Mouse (Mus musculus) heart, adult 2 months (tissue): ENCODE results near the gene Dhx15. TPM values are rescaled to one million over a fixed set of nuclear protein-coding genes. Genes with fewer than 3 reads are reported as not detected.
"Not testable (repeated sequence)": the region's sequence is repeated elsewhere in the genome, so short reads cannot be mapped to it uniquely, and the experiment has no call there.

Experiments used
- DNase-seq, 2 experiments: peaks; one replicate each; pipeline ENCODE4 v3.0.0; 2021
- H3K27ac ChIP-seq: fragments of 200-600 bp; 2 replicates; pipeline ENCODE4 v1.8.1; 2022
- H3K27me3 ChIP-seq: fragments of 200-500 bp; 2 replicates; pipeline ENCODE4 v1.6.1; 2012; ENCODE audit warnings: mild to moderate bottlenecking, low read length, inconsistent platforms, mixed read lengths; ENCODE audit not compliant: control insufficient read depth, insufficient read depth
- H3K36me3 ChIP-seq: fragments of 200-500 bp; 2 replicates; pipeline ENCODE4 v1.6.1; 2012; ENCODE audit warnings: low read length, inconsistent platforms; ENCODE audit not compliant: control insufficient read depth, insufficient read depth
- H3K4me1 ChIP-seq: fragments of 200-500 bp; 2 replicates; pipeline ENCODE4 v1.6.1; 2011; ENCODE audit warnings: low read length; ENCODE audit not compliant: control insufficient read depth, insufficient read depth
- H3K4me3 ChIP-seq: fragments of 200-600 bp; 2 replicates; pipeline ENCODE4 v1.8.1; 2022
- H3K79me2 ChIP-seq: fragments of 200-500 bp; replicated peaks from 2 replicates; pipeline ENCODE4 v1.6.1; 2012; ENCODE audit warnings: mild to moderate bottlenecking, inconsistent platforms, low read length, moderate library complexity, mixed read lengths; ENCODE audit not compliant: control insufficient read depth, insufficient read depth
- H3K9ac ChIP-seq: fragments of 200-500 bp; 2 replicates; pipeline ENCODE4 v1.6.1; 2012; ENCODE audit warnings: low read depth, mild to moderate bottlenecking, control low read depth, inconsistent platforms, low read length, mixed read lengths
- CTCF ChIP-seq: fragments of 200-600 bp; IDR thresholded peaks from 2 replicates; pipeline ENCODE4 v1.8.1; 2022; ENCODE audit warnings: antibody characterized with exemption, mild to moderate bottlenecking, moderate library complexity
- EP300 ChIP-seq: fragments of 200-500 bp; IDR thresholded peaks from 2 replicates; pipeline ENCODE4 v1.6.1; 2011; ENCODE audit warnings: low read depth, low read length, control low read depth; ENCODE audit not compliant: insufficient read depth
- POLR2A ChIP-seq: fragments of 200-500 bp; IDR thresholded peaks from 2 replicates; pipeline ENCODE4 v1.6.1; 2011; ENCODE audit warnings: mild to moderate bottlenecking, low read depth, low read length, control low read depth; ENCODE audit not compliant: insufficient read depth
- WGBS: fragments of 180-500 bp; shearing (Covaris S2); methylation state at CpG from one replicate; pipeline ENCODE4 v1.1.7; 2018; 5-methylcytosine and 5-hydroxymethylcytosine counted together
- intact Hi-C: fragments of 180-260 bp; cut with DNase I; formaldehyde crosslinking; loops from one replicate; pipeline ENCODE4 v1.15.1; 2025
- long read RNA-seq: library from polyadenylated mRNA; stranded (forward); transcript quantifications from one replicate; pipeline ENCODE4 v2.0.0, GENCODE M21; 2021
- polyA plus RNA-seq: library from polyadenylated mRNA; depleted of rRNA; stranded (reverse); fragments of >200 nt; gene quantifications from 2 replicates; pipeline ENCODE4 v1.2.3, GENCODE M21; 2012; rRNA removed
- total RNA-seq, 2 experiments: library from RNA; stranded (reverse); gene quantifications; 2 replicates each; pipeline ENCODE4 v1.2.3; 2021

Dhx15 gene
- total RNA-seq: 10 to 100 TPM; 54.1 to 54.8 TPM
- 24.0 and 51.3 TPM in 2 replicates for polyA plus RNA-seq
- long read RNA-seq, transcript Dhx15-201 (14 exons, 3,010 nt): major isoform, 15 of 24 reads
- long read RNA-seq, partial matches to known transcripts: 6 of 24 reads
- long read RNA-seq, other reads (novel, unspliced or antisense): 2 of 24 reads

GRCm38 (mm10) chr5:52190371-52191179 lies at the start of gene Dhx15:
Dhx15 (minus strand) TSS chr5:52190514.
- Histone ChIP-seq H3K4me3 (peak within 1 kb of the TSS; percentile 92), H3K79me2 (peaks cover 6% of the 10 kb centered on the region), H3K36me3 (peaks cover 17% of the 10 kb centered on the region), H3K27me3 (no peaks in the 10 kb centered on the region), H3K4me1 (peaks cover 13% of the 10 kb centered on the region), H3K9ac (peak within 1 kb of the TSS; percentile 95), H3K27ac (peak within 1 kb of the TSS; percentile 95)
- under 1% methylated on average over 53 of the region's 53 CpGs for WGBS
- intact Hi-C loops: loop anchor here (1.0 to 5.0 kb wide), 2 partner anchors 48 to 282 kb away; partner anchors contain the start of gene Ccdc149
- DNase-seq: peak; percentile 92 to 95
- TF ChIP-seq EP300 (0 out of 2 replicates have a peak, but pooled peaks have one; percentile 5), POLR2A (peak; percentile 93), CTCF (peak; percentile 47)

GRCm38 (mm10) chr5:52238877-52239276 lies 48.6 kb upstream of the Dhx15 start:
- H3K27me3 ChIP-seq: no peaks in the 10 kb centered on the region
- no peak for DNase-seq
- WGBS: 85% methylated on average over 5 of the region's 5 CpGs
- no peaks in the 10 kb centered on the region for H3K79me2 ChIP-seq
- TF ChIP-seq EP300 (no peak), POLR2A (no peak), CTCF (no peak)
- no peaks in the 10 kb centered on the region for H3K4me1 ChIP-seq
- no peak overlapping the region for H3K27ac ChIP-seq
- H3K4me3 ChIP-seq: no peak overlapping the region
- no peak overlapping the region for H3K9ac ChIP-seq
- intact Hi-C loops: loop anchor here (1.0 kb wide), 1 partner anchor 49 kb away; the partner anchor contains the start of gene Dhx15
- H3K36me3 ChIP-seq: no peaks in the 10 kb centered on the region

- Histone ChIP-seq H3K36me3 (no peaks in the 10 kb centered on the region), H3K79me2 (no peaks in the 10 kb centered on the region), H3K9ac (no peak overlapping the region), H3K4me1 (no peaks in the 10 kb centered on the region), H3K27me3 (no peaks in the 10 kb centered on the region), H3K27ac (no peak overlapping the region), H3K4me3 (no peak overlapping the region)
- no peak for DNase-seq
- no peak for TF ChIP-seq EP300
- no peak for TF ChIP-seq CTCF
- TF ChIP-seq POLR2A: no peak
- intact Hi-C loops: loop anchor here (1.0 kb wide), 1 partner anchor 48 kb away; the partner anchor contains the start of gene Dhx15
- WGBS: 51% methylated on average over 8 of the region's 8 CpGs
Observed at GRCm38 (mm10) chr5:52237956-52238735, 47.8 kb upstream of the Dhx15 start.

- 82% methylated on average over 6 of the region's 6 CpGs for WGBS
- H3K4me3 ChIP-seq, H3K4me1 ChIP-seq, H3K9ac ChIP-seq, H3K36me3 ChIP-seq, H3K79me2 ChIP-seq, DNase-seq, H3K27me3 ChIP-seq, intact Hi-C loops, H3K27ac ChIP-seq: not testable (repeated sequence)
Observed at GRCm38 (mm10) chr5:52236585-52236984, 46.3 kb upstream of the Dhx15 start.

GRCm38 (mm10) chr5:52234570-52234969 lies 44.3 kb upstream of the Dhx15 start:
- Histone ChIP-seq H3K4me1 (no peaks in the 10 kb centered on the region), H3K9ac (no peak overlapping the region), H3K36me3 (no peaks in the 10 kb centered on the region), H3K79me2 (no peaks in the 10 kb centered on the region), H3K4me3 (no peak overlapping the region), H3K27me3 (no peaks in the 10 kb centered on the region), H3K27ac (no peak overlapping the region)
- no peak for TF ChIP-seq CTCF
- TF ChIP-seq EP300: no peak
- TF ChIP-seq POLR2A: no peak
- WGBS: 84% methylated on average over 7 of the region's 7 CpGs
- no peak for DNase-seq
- intact Hi-C loops: no loop called here
